Mouse (Mus musculus) erythroblast, embryonic 14.5 days (primary cell): ENCODE results near the gene Fbp1. TPM values are rescaled to one million over a fixed set of nuclear protein-coding genes. Genes with fewer than 3 reads are reported as not detected.
"Not testable (repeated sequence)": the region's sequence is repeated elsewhere in the genome, so short reads cannot be mapped to it uniquely, and the experiment has no call there.

ENCODE experiments used
- H3K27me3 ChIP-seq: 2 replicates; pipeline ENCODE4 v1.6.1; 2012; ENCODE audit warnings: inconsistent platforms; ENCODE audit not compliant: control insufficient read depth
- H3K36me3 ChIP-seq: 2 replicates; pipeline ENCODE4 v1.6.1; 2012; ENCODE audit warnings: mild to moderate bottlenecking, inconsistent platforms; ENCODE audit not compliant: control insufficient read depth
- H3K4me1 ChIP-seq: 2 replicates; pipeline ENCODE4 v1.6.1; 2012; ENCODE audit warnings: inconsistent platforms; ENCODE audit not compliant: control insufficient read depth
- H3K4me3 ChIP-seq: replicated peaks from 2 replicates; pipeline ENCODE3; 2012; ENCODE audit warnings: moderate library complexity, mild to moderate bottlenecking, inconsistent platforms
- H3K9me3 ChIP-seq: 2 replicates; pipeline ENCODE4 v1.6.1; 2012; ENCODE audit warnings: low read length, inconsistent platforms, mixed read lengths; ENCODE audit not compliant: control insufficient read depth
- GATA1 ChIP-seq: IDR thresholded peaks from 2 replicates; pipeline ENCODE4 v1.6.1; 2012; ENCODE audit warnings: low read length, inconsistent platforms, mixed read lengths
- TAL1 ChIP-seq: IDR thresholded peaks from 3 replicates; pipeline ENCODE4 v1.6.1; 2012; ENCODE audit warnings: low read length, inconsistent platforms, mixed read lengths
- polyA plus RNA-seq: library from polyadenylated mRNA; stranded (reverse); fragments of >175 nt; gene quantifications from 2 replicates; pipeline ENCODE4 v1.2.3, GENCODE M21; 2012

Gene Fbp1
- polyA plus RNA-seq, 1 experiment = not detected

- no peaks in the 10 kb centered on the region for H3K27me3 ChIP-seq
- H3K4me1 ChIP-seq = peaks cover 8% of the 10 kb centered on the region
- no peak for TF ChIP-seq GATA1
- no peak for TF ChIP-seq TAL1
- H3K36me3 ChIP-seq = no peaks in the 10 kb centered on the region
- H3K4me3 ChIP-seq = no peak within 1 kb of the TSS
- H3K9me3 ChIP-seq = no peaks in the 10 kb centered on the region
These were observed 29.9 kb downstream of the Fbp1 start, which contains the start of gene Fbp2 for GRCm38 (mm10) chr13:62857941-62858915. Gene Fbp2 (minus strand): TSS chr13:62858422.

GRCm38 (mm10) chr13:62856850-62857249 is 31.2 kb downstream of the Fbp1 start:
- Histone ChIP-seq H3K4me3 (no peak overlapping the region), H3K36me3 (no peaks in the 10 kb centered on the region)
- TF ChIP-seq TAL1 (no peak), GATA1 (no peak)

GRCm38 (mm10) chr13:62856305-62856675 is 31.8 kb downstream of the Fbp1 start:
- TF ChIP-seq TAL1 (no peak), GATA1 (no peak)
- no peak overlapping the region for H3K4me3 ChIP-seq

More at GRCm38 (mm10) chr13:62856850-62857249, 31.2 kb downstream of the Fbp1 start:
- peaks cover 8% of the 10 kb centered on the region for H3K4me1 ChIP-seq
- H3K9me3 ChIP-seq = no peaks in the 10 kb centered on the region
- H3K27me3 ChIP-seq = no peaks in the 10 kb centered on the region

GRCm38 (mm10) chr13:62855396-62856304 is 32.4 kb downstream of the Fbp1 start:
- TF ChIP-seq GATA1 = no peak
- no peak for TF ChIP-seq TAL1
- Histone ChIP-seq H3K4me3 (no peak overlapping the region), H3K36me3 (no peaks in the 10 kb centered on the region), H3K9me3 (no peaks in the 10 kb centered on the region), H3K4me1 (peaks cover 8% of the 10 kb centered on the region), H3K27me3 (no peaks in the 10 kb centered on the region)

More at GRCm38 (mm10) chr13:62856305-62856675, 31.8 kb downstream of the Fbp1 start:
- no peaks in the 10 kb centered on the region for H3K27me3 ChIP-seq
- H3K9me3 ChIP-seq = no peaks in the 10 kb centered on the region
- H3K4me1 ChIP-seq = peaks cover 8% of the 10 kb centered on the region
- no peaks in the 10 kb centered on the region for H3K36me3 ChIP-seq

GRCm38 (mm10) chr13:62854666-62855065 is 33.4 kb downstream of the Fbp1 start:
- Histone ChIP-seq H3K4me1 (peaks cover 8% of the 10 kb centered on the region), H3K9me3 (no peaks in the 10 kb centered on the region), H3K36me3 (no peaks in the 10 kb centered on the region), H3K4me3 (no peak overlapping the region), H3K27me3 (no peaks in the 10 kb centered on the region)
- no peak for TF ChIP-seq GATA1
- no peak for TF ChIP-seq TAL1

GRCm38 (mm10) chr13:62833341-62833740 is 54.7 kb downstream of the Fbp1 start:
- Histone ChIP-seq H3K4me1 (no peaks in the 10 kb centered on the region), H3K27me3 (no peaks in the 10 kb centered on the region), H3K9me3 (no peaks in the 10 kb centered on the region), H3K4me3 (no peak overlapping the region), H3K36me3 (no peaks in the 10 kb centered on the region)
- TF ChIP-seq GATA1 (no peak), TAL1 (no peak)

- Histone ChIP-seq H3K36me3 (no peaks in the 10 kb centered on the region), H3K4me1 (no peaks in the 10 kb centered on the region)
- TF ChIP-seq TAL1 (no peak), GATA1 (no peak)
These were observed 55.8 kb downstream of the Fbp1 start for GRCm38 (mm10) chr13:62832239-62832638.

GRCm38 (mm10) chr13:62815705-62816104 is 72.4 kb downstream of the Fbp1 start:
- H3K4me1 ChIP-seq, H3K9me3 ChIP-seq, H3K4me3 ChIP-seq, H3K36me3 ChIP-seq: not testable (repeated sequence)
- H3K27me3 ChIP-seq = peaks cover 18% of the 10 kb centered on the region

More at GRCm38 (mm10) chr13:62832239-62832638, 55.8 kb downstream of the Fbp1 start:
- H3K4me3 ChIP-seq = no peak overlapping the region
- no peaks in the 10 kb centered on the region for H3K9me3 ChIP-seq
- H3K27me3 ChIP-seq = no peaks in the 10 kb centered on the region

Other genes with a start within 250 kb of the Fbp1 start
- gene Platr25, start 127.6 kb downstream of the Fbp1 start, polyA plus RNA-seq = 0.06 and 0.07 TPM in 2 replicates
- gene Gm5141, start 102.5 kb downstream of the Fbp1 start, polyA plus RNA-seq = not detected in 2 replicates
- gene Fbp2, start 29.9 kb downstream of the Fbp1 start, polyA plus RNA-seq = not detected in 2 replicates
- 2.2 and 2.5 TPM in 2 replicates for gene 2010111I01Rik, start 76.6 kb upstream of the Fbp1 start, polyA plus RNA-seq